Mouse (Mus musculus) cerebral cortex, adult 2 months (tissue): ENCODE results near the gene Cd247.

Source experiments
- WGBS: fragments of 180-500 bp; shearing (Covaris S2); methylation state at CpG from one replicate; pipeline ENCODE4 v1.1.7; 2018; 5-methylcytosine and 5-hydroxymethylcytosine counted together

Gene Cd247

DNA sequence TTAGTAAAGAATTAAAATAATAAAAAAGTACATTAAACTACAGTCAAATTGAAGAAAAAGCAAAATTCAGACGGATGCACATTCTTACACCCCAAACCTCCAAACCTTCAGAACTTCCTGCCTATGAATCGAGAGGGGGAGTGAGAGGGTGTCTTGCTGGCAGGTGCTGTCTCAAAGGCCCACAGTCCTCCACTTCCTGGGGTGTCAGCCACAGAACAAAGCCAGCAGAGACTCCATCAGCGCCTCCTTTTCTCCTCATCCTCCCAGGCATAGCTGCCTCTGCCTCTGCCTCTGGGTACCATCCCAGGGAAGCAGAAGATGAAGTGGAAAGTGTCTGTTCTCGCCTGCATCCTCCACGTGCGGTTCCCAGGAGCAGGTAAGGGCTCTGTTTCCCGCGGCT is at the start of gene Cd247:
Gene Cd247 (plus strand): TSS at position 171 of the 400 bp plus-strand sequence.
- 89% methylated on average over 8 of the region's 8 CpGs for WGBS

DNA sequence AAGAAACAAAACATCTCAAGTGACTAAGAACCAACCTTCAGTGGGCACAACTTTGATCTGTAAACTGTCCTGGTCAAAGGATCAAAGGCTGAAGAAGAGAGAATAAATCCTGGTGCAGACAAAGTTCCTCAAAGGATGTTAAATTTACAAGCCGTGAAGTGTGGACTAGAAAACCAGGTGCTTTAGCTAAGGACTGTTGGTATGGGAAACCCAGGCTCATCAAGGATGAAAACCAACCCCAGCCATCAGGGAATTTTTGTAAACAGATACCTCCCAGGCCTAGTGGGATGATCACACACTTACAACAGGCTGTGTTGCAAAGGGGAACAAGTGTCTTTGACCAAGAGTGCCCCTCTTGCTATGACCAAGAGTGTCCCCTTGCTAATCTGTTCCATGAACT is 49.5 kb upstream of the Cd247 start:
- 98% methylated on average over 1 of the region's 1 CpGs for WGBS

DNA sequence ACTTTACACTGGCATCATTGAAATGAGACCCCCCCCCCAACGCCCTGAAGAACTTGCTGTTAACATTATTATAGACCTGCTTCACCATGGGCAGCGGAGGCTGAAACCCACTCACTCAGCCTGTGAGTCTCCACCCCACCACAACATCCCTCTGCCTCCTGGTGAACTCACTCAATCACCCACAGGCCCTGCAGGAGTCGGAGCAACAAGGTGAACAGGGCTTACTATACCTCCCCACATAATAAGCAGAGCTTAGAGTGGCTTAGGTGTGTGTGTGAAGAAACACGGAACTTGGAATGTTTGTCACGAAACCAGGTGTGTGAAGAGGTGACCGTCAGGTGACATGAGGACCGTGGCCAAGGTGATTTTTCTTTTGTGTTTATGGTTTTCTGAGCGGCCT is 46.5 kb upstream of the Cd247 start:
- WGBS: 91% methylated on average over 8 of the region's 8 CpGs

DNA sequence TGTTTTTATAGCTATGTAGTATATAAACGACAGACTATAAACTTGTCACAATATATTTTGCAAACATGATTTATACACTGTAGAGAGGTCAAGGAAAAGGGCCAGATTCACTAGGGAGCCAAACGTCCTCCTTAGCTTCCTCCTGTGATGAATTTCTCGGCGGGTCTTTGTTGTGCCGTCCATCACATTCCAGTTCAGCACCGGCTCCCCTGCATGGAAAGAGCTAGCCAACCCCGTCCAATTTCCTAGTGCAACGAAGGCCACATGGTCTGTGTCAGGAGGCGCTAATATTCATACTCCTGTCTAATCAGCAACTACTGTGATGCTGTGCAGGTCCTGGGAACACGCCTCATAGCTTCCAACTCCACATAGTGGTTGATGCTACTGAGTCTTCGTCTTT is 40.4 kb upstream of the Cd247 start:
- 63% methylated on average over 11 of the region's 11 CpGs for WGBS

DNA sequence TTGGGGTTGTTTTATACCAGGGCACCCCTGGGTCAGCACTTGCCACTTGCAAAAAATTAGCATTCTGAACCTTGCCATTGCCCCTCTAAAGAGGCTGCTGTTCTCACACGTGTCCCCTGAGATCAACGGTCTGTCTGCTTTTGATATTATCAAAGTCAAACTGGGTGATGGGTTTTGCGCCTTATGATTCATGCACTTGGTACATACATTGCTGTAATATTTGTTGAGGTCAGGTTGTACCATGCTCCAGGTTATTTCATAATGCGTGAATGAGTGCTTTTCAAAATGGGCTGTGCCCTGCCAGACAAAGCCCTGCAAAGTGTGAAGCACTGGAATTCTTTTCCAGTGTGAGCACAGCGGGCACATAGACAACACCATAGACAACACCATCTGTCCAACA is 36.6 kb upstream of the Cd247 start:
- 76% methylated on average over 5 of the region's 5 CpGs for WGBS

DNA sequence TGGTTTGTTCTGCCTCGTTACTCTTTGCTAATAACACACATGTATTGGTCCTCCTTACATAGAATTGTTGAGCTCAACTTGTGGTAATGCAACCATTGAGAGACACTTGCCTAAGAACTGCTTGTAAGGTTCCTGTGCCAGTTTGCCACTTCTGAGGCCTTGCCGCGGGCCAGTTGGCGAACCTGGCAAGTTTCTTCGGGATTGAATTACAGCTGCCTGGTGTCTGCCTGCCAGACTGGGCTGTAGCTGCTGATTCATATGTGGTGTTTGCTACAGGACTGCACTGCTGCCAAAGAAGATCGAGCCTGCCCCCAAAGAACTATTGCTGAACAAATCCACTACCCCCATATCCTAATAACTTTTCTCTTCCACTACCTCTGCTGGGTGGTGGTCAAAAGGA is 34.3 kb upstream of the Cd247 start:
- WGBS: 71% methylated on average over 6 of the region's 6 CpGs

DNA sequence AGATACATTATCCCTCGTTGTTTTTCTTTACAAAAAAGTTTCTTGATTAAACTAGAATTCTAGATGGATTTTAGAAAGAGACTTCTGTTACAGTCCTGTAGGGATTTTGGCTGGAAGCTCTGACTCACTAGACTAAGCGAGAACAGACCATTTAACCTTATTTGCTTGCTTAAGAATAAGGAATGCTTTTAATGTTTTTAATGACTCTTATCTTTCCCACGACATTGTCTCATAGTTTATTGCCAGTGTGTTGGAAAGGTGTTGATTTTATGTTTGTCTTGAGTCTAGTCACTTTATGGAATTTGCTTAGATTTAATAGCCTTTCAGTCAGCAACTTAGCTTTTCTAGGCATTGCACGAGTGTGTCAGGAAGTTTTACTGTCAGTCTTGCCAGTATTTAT is 33.3 kb upstream of the Cd247 start:
- 69% methylated on average over 4 of the region's 4 CpGs for WGBS

DNA sequence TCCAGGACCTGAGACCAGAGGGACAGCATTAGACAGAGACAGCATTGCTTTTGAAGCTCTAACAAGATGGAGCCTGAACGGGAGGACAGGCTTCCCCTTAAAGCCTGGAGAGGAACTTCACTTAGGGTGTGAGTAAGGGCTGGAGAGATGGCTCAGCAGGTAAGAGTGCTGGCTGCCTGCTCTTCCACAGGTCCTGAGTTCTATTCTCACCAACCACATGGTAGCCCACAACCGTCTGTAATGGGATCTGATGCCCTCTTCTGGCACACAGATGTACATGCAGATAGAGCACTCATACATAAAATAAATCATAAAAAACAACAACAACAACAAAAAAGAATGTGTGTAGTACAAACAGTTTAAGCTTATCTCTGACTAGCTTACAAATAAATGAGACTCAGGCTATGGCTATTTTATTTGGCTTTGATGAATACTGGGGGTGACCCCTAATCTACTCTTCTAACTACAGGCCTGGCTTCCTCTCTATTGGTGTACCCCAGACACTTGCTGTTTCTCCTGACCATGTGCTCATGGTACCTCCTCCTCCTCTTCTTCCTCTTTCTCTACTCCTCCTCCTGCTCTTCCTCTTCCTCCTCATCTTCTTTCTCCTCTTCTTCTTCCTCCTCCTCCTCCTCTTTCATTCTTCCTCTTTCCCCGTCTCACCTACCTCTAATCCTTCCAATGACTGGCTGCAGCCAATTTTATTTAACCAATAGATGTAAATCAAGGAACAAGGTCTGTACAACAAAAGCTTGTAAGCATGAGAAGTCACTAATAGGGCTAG is 26.8 kb upstream of the Cd247 start:
- WGBS: 79% methylated on average over 3 of the region's 3 CpGs

DNA sequence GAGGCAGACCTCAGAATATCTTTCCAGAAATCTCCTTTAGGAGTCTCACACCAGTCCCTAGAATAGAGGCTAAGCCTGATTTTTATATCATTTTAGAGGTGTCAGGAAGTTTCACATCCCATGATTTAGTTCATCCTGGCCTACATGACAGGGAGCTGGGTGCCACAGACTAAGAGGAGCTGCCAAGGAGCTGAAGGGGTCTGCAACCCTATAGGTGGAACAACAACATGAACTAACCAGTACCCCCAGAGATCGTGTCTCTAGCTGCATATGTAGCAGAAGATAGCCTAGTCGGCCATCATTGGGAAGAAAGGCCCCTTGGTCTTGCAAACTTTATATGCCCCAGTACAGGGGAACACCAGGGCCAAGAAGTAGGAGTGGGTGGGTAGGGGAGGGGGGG is 26.0 kb upstream of the Cd247 start:
- WGBS: 68% methylated on average over 2 of the region's 2 CpGs

DNA sequence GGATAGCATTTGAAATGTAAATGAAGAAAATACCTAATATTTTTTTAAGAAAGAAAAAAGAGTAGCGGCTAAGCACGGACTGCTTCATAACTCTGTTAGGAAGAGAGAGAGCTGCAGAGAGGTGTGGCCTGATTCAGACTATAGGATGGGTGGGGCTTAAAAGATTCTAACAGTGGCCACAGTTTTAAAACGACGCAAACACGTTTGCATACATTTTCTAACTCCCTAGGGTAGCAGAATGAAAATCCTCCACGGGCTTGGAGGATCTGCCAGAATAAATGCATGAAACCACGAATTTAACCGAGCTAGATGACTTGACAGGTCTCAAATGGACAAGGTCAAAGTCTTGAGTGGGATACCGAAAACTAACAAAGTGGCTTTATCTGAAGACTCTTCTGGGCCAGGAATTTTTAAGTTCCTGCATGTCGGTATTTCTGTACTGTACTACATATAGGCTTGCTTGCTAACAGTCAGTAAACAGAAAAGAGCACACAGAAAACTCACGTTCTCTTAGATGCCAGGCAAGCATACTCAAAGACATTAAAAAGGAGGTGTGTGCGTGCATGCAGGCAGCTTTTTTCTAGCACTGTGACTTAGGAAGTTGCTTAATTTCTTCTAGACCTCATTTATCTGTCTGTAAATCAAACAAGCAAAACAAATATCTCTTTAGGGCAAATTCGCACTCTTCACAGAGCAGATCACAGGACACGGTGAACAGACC is 25.4 kb upstream of the Cd247 start:
- 25% methylated on average over 14 of the region's 14 CpGs for WGBS

DNA sequence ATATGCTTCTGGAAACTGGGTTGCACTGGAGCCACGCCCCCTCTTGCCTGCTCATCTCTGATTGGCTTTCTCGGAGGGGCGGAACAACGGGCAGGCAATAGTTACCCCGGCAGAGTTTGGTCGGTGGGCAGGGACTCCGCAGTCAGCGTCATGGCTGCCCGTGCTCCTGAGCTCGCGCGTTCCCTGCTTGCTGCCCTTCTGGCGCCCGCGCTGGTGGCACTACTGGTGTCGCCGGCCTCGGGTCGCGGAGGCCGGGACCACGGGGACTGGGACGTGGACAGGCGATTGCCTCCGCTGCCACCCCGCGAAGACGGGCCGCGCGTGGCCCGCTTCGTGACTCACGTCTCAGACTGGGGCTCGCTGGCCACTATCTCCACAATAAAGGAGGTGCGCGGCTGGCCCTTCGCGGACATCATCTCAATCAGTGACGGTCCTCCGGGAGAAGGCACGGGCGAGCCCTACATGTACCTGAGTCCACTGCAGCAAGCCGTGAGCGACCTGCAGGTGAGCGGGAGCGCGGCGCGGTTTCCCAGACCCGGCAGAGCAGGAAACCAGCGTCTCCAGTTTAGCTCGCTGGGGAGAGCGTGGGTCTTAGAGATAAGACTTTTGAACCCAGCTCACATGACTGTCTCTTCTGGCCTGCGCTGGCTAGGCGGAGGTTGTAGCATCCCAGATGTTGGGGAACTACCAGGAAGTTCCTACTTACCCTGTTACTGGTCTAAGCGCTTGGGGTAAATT is 24.7 kb upstream of the Cd247 start, which contains the start of gene Creg1:
Gene Creg1 (plus strand): TSS at position 112 of the 738 bp plus-strand sequence.
- under 1% methylated on average over 57 of the region's 57 CpGs for WGBS

DNA sequence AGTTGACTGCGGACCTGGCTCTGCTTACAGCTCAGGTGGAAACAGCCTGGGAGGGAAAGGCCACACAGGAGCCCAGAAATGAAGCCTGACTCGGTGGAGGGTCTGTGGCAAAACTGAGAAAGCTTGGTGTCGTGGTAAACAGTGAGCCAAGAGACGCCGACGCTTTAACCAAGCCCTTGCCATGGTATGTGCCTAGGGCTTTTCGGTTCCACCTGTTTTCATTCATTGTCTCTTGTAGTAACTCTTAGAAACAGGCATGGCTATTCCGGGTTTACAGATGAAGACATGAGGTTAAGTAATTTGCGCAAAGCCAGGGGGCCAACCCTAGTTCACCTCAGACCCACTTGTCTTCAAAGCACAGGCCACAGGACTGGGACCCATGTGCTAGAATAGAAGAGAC is 23.9 kb upstream of the Cd247 start:
- 59% methylated on average over 9 of the region's 9 CpGs for WGBS

DNA sequence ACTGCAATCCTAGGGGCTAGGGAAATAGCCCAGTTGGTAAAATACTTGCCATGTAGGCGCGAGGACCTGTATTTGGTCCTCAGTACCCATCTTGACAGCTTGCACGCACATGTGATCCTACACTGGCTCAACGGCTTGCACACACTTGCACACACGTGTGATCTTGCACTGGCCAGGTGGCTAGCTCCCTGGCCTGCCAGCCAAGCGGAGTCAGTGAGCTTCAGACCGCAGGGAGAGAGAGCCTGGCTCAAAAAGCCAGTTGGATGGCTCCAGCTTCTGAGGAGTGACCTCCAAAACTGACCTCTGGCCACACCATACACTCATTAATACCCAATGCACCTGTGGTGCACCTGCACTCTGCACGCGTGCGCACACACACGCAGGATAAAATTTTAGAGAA is 23.4 kb upstream of the Cd247 start:
- 93% methylated on average over 11 of the region's 11 CpGs for WGBS

DNA sequence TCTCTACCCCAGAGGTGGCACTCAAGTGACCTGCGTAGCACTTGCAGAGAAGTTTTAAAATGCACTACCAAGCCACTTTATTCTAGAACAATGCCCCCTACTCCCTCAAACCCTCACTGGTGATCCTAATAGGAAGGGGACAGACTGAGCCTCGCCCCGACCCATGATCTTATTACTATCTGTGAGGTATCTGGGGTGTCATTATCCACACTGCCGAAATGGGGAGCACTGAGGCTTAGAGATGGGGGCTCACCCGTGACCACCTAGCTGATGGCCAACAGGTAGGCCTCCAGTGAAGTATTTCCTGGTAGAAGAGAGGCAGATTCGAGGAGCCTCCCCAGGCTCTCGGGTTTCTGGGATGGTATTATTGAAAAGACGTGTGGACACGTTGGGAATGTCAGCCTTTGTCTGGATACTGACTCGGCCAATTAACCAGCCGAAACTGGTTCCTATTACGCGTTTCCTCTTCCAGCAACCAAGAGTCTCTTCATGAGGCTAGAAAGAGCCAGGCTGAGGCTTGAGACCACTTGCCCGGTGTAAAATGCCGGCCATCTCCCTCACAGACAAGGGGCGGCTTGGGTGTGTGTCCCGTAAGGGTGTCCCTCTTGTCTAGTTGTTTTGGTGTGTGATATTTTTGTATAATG is 22.7 kb upstream of the Cd247 start:
- 84% methylated on average over 17 of the region's 17 CpGs for WGBS

DNA sequence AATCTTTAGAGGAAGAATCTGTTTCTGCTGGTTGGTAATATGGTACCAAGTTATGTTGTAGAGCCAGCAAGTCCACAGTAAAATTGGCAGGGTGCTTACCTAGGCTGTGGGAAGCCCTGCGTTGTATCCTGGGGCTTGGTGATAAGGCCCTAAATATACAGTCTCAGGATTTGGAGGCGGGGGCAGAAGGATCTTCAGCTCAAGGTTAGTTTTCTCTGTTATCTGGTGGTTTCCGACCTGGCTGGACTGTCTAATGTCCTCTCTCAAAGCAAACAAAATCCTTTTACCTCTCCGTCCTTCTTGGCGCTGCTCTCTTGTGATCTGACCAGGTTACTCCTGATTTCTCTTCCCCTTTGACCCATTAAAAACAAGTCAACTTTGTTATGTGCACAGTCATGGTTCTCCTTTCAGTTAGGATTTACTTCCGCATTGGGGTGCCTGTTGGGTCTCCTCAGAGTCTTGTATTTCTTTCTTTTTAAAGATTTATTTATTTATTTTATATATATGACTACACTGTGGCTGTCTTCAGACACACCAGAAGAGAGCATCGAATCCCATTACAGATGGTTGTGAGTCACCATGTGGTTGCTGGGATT is 22.1 kb upstream of the Cd247 start:
- 93% methylated on average over 7 of the region's 7 CpGs for WGBS

DNA sequence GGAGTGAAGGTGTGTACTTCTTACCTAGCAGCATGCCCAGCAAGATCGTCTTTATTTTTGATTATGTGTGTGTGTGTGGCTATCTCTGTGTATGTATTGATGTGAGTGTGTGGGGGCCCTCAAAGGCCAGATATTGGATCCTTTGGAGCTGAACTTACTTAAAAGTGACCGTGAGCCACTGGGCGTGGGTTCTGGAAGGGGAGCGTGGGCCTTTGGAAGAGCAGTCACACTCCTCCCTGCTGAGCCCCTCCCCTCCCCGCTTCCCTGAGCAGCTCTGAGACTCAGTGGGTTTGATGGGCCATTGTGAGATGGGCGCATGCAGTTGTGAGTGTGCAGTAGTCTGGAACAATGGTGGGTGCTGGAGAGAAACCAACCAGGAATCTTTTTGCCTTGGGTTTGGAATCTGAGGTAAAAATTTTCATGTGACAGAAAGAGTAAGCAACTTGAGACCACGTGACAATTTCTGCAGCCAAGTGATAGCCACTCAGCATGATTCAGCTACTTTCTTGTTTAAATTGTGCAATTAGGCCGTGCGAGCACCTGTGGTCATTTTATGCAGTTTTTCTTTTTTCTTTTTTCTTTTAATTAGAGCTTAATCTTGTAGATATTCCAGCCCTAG is 19.5 kb upstream of the Cd247 start:
- WGBS: 87% methylated on average over 9 of the region's 9 CpGs

DNA sequence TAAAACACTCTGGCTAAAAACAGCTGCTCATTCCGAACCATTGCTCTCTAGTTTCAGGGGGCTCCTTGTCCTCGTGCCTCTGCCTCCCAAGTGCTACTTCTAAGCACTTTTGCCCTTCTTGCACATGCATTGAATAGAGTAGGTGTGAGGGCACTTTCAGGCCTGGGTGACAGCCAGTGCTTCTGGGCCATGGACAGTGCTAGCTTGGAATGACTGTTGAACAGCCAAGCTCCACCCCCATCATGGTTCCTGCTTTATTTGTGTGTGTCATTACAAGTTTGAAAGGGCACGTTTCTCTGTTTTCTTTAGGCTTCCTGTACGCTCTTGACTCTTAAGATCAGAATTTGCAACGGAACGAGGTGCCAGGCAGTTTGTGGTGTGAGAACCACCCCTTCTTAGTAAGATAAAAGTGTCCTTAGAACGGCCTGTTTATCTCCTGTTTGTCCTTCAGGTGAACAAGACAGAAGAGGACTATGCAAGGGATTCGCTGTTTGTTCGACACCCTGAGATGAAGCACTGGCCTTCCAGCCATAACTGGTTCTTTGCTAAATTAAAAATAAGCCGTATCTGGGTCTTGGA is 18.2 kb upstream of the Cd247 start:
- WGBS: 93% methylated on average over 10 of the region's 10 CpGs

DNA sequence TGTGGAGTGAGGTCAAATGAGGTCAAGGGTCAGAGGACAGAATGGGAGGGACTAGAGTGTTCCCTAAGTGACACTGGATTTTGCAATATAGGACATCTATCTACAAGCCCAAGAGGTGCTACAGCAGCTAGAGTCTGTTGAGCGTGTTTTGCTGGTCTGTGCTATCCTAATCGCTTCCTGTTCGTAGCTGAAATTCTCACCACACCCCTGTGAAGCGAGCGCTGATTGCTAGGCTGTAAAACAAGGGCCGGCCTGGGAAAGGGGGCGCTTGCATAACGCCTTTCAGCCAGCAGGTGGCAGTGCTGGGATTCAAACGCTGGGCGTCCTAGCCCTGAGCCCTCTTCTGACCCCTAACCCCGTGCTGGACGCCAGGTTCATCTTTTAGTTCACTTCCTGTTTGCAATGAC is 17.0 kb upstream of the Cd247 start:
- WGBS: 7% methylated on average over 12 of the region's 12 CpGs

DNA sequence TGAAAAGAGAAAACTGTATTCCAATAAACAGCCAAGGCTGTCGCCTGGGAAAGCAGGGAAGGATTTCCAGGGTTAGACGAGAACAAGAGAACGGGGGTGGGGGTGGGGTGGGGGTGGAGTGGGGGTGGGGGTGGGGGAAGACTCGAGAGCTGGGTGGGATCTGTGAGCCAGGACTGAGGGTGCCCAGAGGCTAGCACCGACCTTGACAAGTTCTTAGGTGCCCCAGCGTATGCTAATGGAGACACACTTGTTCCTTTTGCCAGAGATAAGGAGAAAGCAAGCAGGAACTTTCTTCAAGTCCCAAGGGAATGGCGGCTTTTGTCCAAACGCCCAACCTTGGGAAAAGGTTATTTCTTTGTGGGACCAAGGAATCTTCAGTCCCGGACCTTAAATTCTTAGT is 16.5 kb upstream of the Cd247 start:
- WGBS: 54% methylated on average over 9 of the region's 9 CpGs

DNA sequence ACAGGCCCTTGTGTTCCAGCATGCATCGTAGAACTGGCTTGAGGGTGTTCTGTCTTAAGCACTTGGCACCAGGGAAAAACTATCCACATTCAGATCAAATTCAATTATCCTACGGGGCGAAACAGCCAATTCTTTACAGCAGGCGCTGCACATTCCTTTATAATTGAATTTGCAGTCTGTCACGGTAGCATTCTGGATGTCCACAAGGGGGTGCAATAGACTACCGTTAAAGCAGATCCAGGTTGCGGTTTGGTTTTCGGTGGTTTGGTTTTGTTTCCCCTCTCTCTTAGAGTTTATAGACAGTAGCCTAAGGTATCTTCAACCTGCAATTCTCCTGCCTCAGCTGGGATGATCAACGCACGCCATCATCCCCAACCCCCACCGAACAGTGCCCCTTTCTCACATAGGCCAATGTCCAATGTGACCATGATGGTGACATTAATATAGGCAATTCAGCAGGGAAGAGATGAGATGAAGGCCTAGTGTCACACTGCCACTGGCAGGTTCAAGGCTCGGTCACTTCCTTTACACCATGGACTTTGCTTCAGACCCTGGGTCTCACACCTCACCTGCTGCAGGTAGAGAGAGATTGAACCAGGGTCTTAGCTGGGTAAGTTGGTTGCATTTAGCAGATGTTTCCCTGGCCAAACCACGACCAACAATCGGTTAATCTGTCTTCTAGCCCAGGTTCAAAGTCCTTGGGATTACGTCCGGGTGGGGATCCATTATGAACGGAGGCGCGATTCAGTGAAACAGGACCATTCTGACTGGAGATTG is 12.8 kb upstream of the Cd247 start:
- WGBS: 42% methylated on average over 19 of the region's 19 CpGs
